Mouse (Mus musculus) forebrain, postnatal 0 days (tissue): ENCODE measurements around the gene Prdx2. TPM values are rescaled to one million over a fixed set of nuclear protein-coding genes. Genes with fewer than 3 reads are reported as not detected.

Experiments
- ATAC-seq: fragments of 200-750 bp; cut with Nextera tagmentation; 2 replicates; pipeline ENCODE4 v1.8.0; 2017; ENCODE audit warnings: mild to moderate bottlenecking, moderate library complexity
- DNase-seq: peaks from one replicate; pipeline ENCODE4 v3.0.0-alpha.2; 2015
- H3K27ac ChIP-seq: fragments of 300-500 bp; sonication (generic); 2 replicates; pipeline ENCODE4 v1.5.1; 2014; ENCODE audit warnings: low read depth, mild to moderate bottlenecking, antibody characterized with exemption, low read length, moderate library complexity, mixed read lengths
- H3K27me3 ChIP-seq: fragments of 300-500 bp; sonication (generic); 2 replicates; pipeline ENCODE4 v1.6.1; 2014; ENCODE audit warnings: mild to moderate bottlenecking, low read length, mixed read lengths; ENCODE audit not compliant: insufficient read depth
- H3K36me3 ChIP-seq: fragments of 300-500 bp; sonication (generic); 2 replicates; pipeline ENCODE4 v1.6.1; 2014; ENCODE audit warnings: mild to moderate bottlenecking, moderate library complexity; ENCODE audit not compliant: insufficient read depth
- H3K4me1 ChIP-seq: fragments of 300-500 bp; sonication (generic); 2 replicates; pipeline ENCODE4 v1.6.1; 2014; ENCODE audit warnings: antibody characterized with exemption; ENCODE audit not compliant: insufficient read depth
- H3K4me2 ChIP-seq: fragments of 300-500 bp; sonication (generic); 2 replicates; pipeline ENCODE4 v1.6.1; 2014; ENCODE audit warnings: low read depth, mild to moderate bottlenecking, moderate library complexity
- H3K4me3 ChIP-seq: fragments of 300-500 bp; sonication (generic); 2 replicates; pipeline ENCODE4 v1.5.1; 2014; ENCODE audit warnings: low read depth, low read length, mixed read lengths
- H3K9ac ChIP-seq: fragments of 300-500 bp; sonication (generic); 2 replicates; pipeline ENCODE4 v1.6.1; 2014; ENCODE audit warnings: mild to moderate bottlenecking
- H3K9me3 ChIP-seq: fragments of 300-500 bp; sonication (generic); 2 replicates; pipeline ENCODE4 v1.6.1; 2016; ENCODE audit warnings: low read length
- CTCF ChIP-seq: sonication (generic); IDR thresholded peaks from 2 replicates; pipeline ENCODE4 v1.5.1; 2016; ENCODE audit warnings: antibody characterized with exemption, control low read depth, low read depth
- WGBS: fragments of 180-500 bp; shearing (Covaris S2); extraction: QIAGEN DNeasy Blood & Tissue Kit; methylation state at CpG from one replicate; pipeline ENCODE4 v1.1.7; 2014; 5-methylcytosine and 5-hydroxymethylcytosine counted together
- polyA plus RNA-seq: library from polyadenylated mRNA; unstranded; fragments of >200 nt; fragmentation: Nextera tagmentation; extraction: Ambion mirVana; gene quantifications from 2 replicates; pipeline ENCODE4 v1.2.1, GENCODE M21; 2015
- total RNA-seq: library from RNA; depleted of rRNA; stranded (reverse); fragments of >200 nt; gene quantifications from 2 replicates; pipeline ENCODE4 v1.2.3, GENCODE M21; 2014; rRNA removed

The Prdx2 gene
- total RNA-seq (814 and 983 TPM in 2 replicates), polyA plus RNA-seq (974 and 1,110 TPM in 2 replicates)

- Histone ChIP-seq H3K36me3 (peaks cover 28% of the 10 kb centered on the region), H3K9me3 (no peaks in the 10 kb centered on the region), H3K4me1 (peaks cover 16% of the 10 kb centered on the region), H3K4me2 (peak within 1 kb of the TSS; percentile 91), H3K4me3 (peak within 1 kb of the TSS; percentile 85), H3K9ac (peak within 1 kb of the TSS; percentile 97), H3K27me3 (no peaks in the 10 kb centered on the region), H3K27ac (peak within 1 kb of the TSS; percentile 89)
- peak; percentile 92 for DNase-seq
- WGBS: 2% methylated on average over 56 of the region's 56 CpGs
- ATAC-seq: peak; percentile 81
- TF ChIP-seq CTCF: 0 out of 2 replicates have a peak, but pooled peaks have one; percentile 8
These were observed at the start of gene Prdx2, which contains the start of the genes Gm49661 and Rnaseh2a for GRCm38 (mm10) chr8:84969241-84970134. Prdx2 (plus strand) TSS chr8:84969587. Gm49661 (minus strand) TSS chr8:84969433. Rnaseh2a (minus strand) TSS chr8:84969767.

DNA sequence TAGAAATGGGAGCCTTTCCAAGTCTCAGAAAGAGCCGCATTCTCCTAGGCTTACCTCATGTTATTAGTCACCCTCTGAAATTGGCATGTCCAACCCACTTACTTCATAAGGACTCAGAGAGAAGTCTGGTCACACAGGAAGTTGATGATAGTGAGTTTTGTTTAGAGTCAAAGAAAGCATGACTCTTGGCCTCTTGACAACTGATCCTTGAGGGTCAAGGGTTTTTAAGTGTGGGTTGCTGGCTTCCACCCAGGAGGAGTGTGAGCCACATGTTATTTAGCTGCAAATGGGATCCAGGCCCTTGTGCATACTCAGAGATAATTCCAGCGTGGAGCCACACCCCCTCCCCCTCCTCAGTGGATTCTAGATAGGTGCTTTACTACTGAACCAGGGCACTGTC, 47.8 kb upstream of the Prdx2 start:
- ATAC-seq: no peak
- no peak overlapping the region for H3K4me2 ChIP-seq
- no peak for DNase-seq
- 81% methylated on average over 2 of the region's 2 CpGs for WGBS
- no peak for TF ChIP-seq CTCF
- H3K4me3 ChIP-seq: no peak overlapping the region
- H3K36me3 ChIP-seq: peaks cover 92% of the 10 kb centered on the region
- no peak overlapping the region for H3K9ac ChIP-seq
- H3K4me1 ChIP-seq: no peaks in the 10 kb centered on the region
- no peak overlapping the region for H3K27ac ChIP-seq
- H3K9me3 ChIP-seq: no peaks in the 10 kb centered on the region
- H3K27me3 ChIP-seq: no peaks in the 10 kb centered on the region

DNA sequence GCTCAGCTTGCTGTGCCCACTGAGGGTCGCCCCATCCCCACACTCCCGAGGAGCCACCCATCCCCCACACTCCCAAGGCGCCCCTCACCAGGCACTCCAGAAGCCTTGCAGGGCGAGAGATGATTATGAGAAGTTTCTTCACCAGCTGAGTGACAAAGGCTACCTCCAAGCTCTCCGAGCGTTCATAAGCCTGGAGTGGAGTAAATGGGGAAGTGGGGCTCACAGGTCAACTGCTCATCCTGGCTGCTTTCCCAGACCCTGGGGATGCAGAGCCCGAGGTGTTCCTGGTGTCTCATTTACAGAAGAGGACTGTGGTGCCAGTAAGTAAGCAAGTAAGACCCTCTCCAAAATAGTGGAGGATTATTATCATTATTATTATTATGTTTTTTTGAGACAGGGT, 43.8 kb upstream of the Prdx2 start:
- Histone ChIP-seq H3K4me2 (no peak overlapping the region), H3K36me3 (peaks cover 73% of the 10 kb centered on the region), H3K9me3 (no peaks in the 10 kb centered on the region), H3K27ac (no peak overlapping the region), H3K4me1 (no peaks in the 10 kb centered on the region), H3K27me3 (no peaks in the 10 kb centered on the region), H3K4me3 (no peak overlapping the region), H3K9ac (no peak overlapping the region)
- ATAC-seq (no peak), DNase-seq (no peak)
- 75% methylated on average over 7 of the region's 7 CpGs for WGBS
- no peak for TF ChIP-seq CTCF

- ATAC-seq (no peak), DNase-seq (no peak)
- H3K9ac ChIP-seq: no peak overlapping the region
- no peaks in the 10 kb centered on the region for H3K4me1 ChIP-seq
- no peak overlapping the region for H3K27ac ChIP-seq
- no peak for TF ChIP-seq CTCF
- no peak overlapping the region for H3K4me2 ChIP-seq
- H3K36me3 ChIP-seq: peaks cover 67% of the 10 kb centered on the region
- no peaks in the 10 kb centered on the region for H3K9me3 ChIP-seq
- WGBS: 87% methylated on average over 1 of the region's 1 CpGs
- H3K4me3 ChIP-seq: no peak overlapping the region
- no peaks in the 10 kb centered on the region for H3K27me3 ChIP-seq
These were observed 41.9 kb upstream of the Prdx2 start for GRCm38 (mm10) chr8:84927513-84927912.

DNA sequence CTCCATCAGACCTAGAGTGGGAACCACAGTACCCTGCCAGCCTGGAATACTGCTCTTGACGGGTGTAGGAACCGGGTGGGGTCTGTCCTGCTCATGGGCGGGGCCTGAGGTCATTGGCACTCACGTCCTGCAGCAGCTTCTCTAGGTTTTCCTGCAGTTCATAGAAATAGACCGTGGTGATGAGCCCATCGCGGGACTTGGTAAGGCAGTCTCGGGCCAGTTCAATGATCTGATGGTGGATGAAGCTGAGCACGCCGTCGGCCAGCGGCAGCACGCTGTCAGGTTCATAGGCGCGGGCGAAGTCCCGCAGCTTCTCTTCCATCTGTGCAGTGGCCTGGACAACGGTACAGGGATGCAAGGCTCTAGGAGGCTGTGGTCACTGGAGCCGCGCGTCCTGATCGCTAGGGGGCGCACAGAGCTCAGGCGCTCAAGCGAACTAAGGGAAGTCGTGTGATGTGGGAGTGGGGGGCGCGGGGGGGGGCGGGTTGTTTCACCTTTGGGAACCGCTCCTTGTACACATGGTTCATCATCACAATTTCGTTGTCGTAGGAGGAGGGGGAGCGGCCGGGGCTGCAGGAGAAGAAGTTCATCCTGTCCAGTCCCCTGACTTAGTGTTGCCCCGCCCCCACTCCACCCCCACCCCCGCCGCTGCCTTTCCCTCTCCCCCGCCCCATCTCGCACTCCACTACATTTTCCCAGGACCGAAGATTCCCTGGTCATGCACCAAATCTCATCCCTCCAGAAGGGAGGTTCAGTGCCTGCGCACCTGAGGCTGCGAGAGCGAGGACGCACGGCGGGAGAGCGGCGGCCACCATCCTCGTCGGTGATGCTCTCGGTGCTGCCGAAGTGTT, 40.7 kb upstream of the Prdx2 start:
- no peaks in the 10 kb centered on the region for H3K27me3 ChIP-seq
- peak overlapping the region; percentile 14; the same call in 1 of the 2 replicates for H3K4me3 ChIP-seq
- TF ChIP-seq CTCF: peak; percentile 85
- WGBS: 6% methylated on average over 46 of the region's 52 CpGs
- H3K27ac ChIP-seq: no peak overlapping the region
- no peaks in the 10 kb centered on the region for H3K9me3 ChIP-seq
- DNase-seq: peak; percentile 81
- H3K36me3 ChIP-seq: peaks cover 62% of the 10 kb centered on the region
- no peaks in the 10 kb centered on the region for H3K4me1 ChIP-seq
- H3K4me2 ChIP-seq: peak overlapping the region; percentile 39
- H3K9ac ChIP-seq: 0 out of 2 replicates have a peak overlapping the region, but pooled peaks have one; percentile 6
- ATAC-seq: peak; percentile 89

DNA sequence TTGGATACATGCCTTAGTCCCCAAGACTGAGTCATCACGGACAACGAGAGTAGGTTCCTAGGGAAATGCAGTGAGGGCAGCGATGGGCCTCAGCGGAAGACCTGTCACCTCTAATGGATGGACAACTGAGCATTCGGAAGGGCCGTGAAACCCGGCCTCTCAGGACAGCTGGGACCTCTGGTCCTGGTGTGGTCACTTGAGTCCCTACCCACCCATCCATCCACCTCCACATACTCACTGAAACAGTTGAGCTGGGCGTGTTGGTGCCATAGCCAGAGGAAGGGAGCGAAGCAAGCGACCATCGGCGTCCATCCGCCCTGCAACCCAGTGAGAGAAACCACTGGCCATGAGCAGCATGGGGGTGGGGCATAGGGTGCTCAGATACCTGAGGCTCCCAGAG, 38.8 kb upstream of the Prdx2 start:
- Histone ChIP-seq H3K4me2 (no peak overlapping the region), H3K4me1 (peaks cover 8% of the 10 kb centered on the region), H3K36me3 (peaks cover 46% of the 10 kb centered on the region), H3K27ac (no peak overlapping the region), H3K9ac (no peak overlapping the region), H3K27me3 (no peaks in the 10 kb centered on the region), H3K4me3 (no peak overlapping the region), H3K9me3 (no peaks in the 10 kb centered on the region)
- 91% methylated on average over 13 of the region's 13 CpGs for WGBS
- ATAC-seq: no peak
- DNase-seq: no peak
- TF ChIP-seq CTCF: no peak
